Mouse (Mus musculus) hindbrain, embryonic 10.5 days (tissue): ENCODE data around the gene Kyat1. TPM values are rescaled to one million over a fixed set of nuclear protein-coding genes. Genes with fewer than 3 reads are reported as not detected.
A peak's percentile ranks its signal among the peaks of the same experiment; 100 is the strongest.

Experiments
- DNase-seq: peaks from one replicate; pipeline ENCODE4 v3.0.0-alpha.2; 2017; ENCODE audit warnings: low spot score
- H3K27ac ChIP-seq: fragments of 300-500 bp; sonication (generic); 2 replicates; pipeline ENCODE4 v1.5.1; 2016; ENCODE audit warnings: mild to moderate bottlenecking, moderate library complexity
- H3K27me3 ChIP-seq: fragments of 300-500 bp; sonication (generic); 2 replicates; pipeline ENCODE4 v1.6.1; 2016; ENCODE audit warnings: mild to moderate bottlenecking; ENCODE audit not compliant: poor library complexity, insufficient read depth, severe bottlenecking
- H3K36me3 ChIP-seq: fragments of 300-500 bp; sonication (generic); 2 replicates; pipeline ENCODE4 v1.6.1; 2016; ENCODE audit warnings: mild to moderate bottlenecking, moderate library complexity
- H3K4me1 ChIP-seq: fragments of 300-500 bp; sonication (generic); replicated peaks from 2 replicates; pipeline ENCODE4 v1.6.1; 2016; ENCODE audit warnings: mild to moderate bottlenecking
- H3K4me3 ChIP-seq: fragments of 300-500 bp; sonication (generic); 2 replicates; pipeline ENCODE4 v1.5.1; 2016; ENCODE audit warnings: mild to moderate bottlenecking, moderate library complexity
- H3K9me3 ChIP-seq: fragments of 300-500 bp; sonication (generic); 2 replicates; pipeline ENCODE4 v1.6.1; 2016; ENCODE audit warnings: mild to moderate bottlenecking, moderate library complexity
- WGBS: fragments of 180-500 bp; shearing (Covaris S2); methylation state at CpG from one replicate; pipeline ENCODE4 v1.1.7; 2016; 5-methylcytosine and 5-hydroxymethylcytosine counted together
- polyA plus RNA-seq: library from polyadenylated mRNA; unstranded; fragments of >200 nt; fragmentation: Nextera tagmentation; extraction: Ambion mirVana; gene quantifications from 2 replicates; pipeline ENCODE4 v1.2.1, GENCODE M21; 2016

Gene Kyat1
- polyA plus RNA-seq, 1 experiment from 2014 or later, result 11.4 TPM

DNA sequence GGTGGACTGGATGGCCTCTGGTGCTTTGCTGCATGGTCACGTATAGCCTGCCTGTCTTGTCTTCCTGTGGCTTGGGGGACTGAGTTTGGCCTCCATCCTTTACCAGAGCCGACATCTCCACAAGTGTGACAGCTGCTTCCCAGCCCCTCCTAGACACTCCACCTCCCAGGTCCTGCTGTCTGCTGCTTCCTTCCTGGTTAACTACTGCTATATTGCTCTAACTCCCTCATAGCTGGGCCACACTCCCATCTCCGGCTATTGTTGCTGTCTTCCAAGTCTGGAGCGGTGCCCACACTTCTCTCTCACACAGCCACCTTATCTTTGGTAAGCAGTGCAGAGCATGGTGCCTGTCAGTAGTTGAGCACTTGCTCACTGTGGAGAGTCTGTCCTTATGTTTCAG lies 34.1 kb upstream of the Kyat1 start:
- 0 out of 2 replicates have a peak overlapping the region, but pooled peaks have one; percentile 6 for H3K27ac ChIP-seq
- peaks cover 56% of the 10 kb centered on the region for H3K4me1 ChIP-seq
- H3K27me3 ChIP-seq, result no peaks in the 10 kb centered on the region
- H3K36me3 ChIP-seq, result peaks cover 59% of the 10 kb centered on the region
- DNase-seq, result no peak
- 88% methylated on average over 4 of the region's 4 CpGs for WGBS
- peak overlapping the region; percentile 89; the same call in 1 of the 2 replicates for H3K4me3 ChIP-seq
- H3K9me3 ChIP-seq, result no peaks in the 10 kb centered on the region

DNA sequence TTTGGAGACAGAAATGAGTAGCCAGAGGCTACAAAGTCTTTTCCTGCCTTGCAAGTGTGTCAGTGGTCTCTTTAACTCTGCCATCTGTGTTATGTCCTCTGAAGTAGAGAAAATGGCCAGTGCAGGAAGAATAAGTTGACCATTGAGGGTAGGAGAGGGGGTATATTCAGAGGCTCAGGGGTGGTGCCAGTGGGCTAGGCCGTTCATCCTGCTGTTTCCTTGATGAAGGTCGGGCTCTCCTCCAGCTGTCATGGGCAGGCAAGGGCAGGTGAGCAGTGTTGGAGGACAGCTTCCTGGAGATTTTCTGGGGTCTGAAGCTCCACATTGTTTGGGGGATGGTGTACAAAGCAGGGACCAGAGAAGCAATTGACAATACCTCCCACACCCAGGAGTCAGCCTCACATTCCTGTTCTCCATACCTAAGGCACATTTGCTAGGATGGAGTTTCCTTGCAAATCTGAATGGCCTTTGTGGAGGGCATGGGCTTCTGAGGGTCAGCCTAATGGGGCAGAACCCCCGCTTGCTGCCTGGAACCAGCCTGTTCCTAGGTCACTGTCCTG lies 33.3 kb upstream of the Kyat1 start:
- Histone ChIP-seq H3K36me3 (peaks cover 51% of the 10 kb centered on the region), H3K4me3 (peak overlapping the region; percentile 89), H3K9me3 (no peaks in the 10 kb centered on the region), H3K4me1 (peaks cover 50% of the 10 kb centered on the region), H3K27ac (peak overlapping the region; percentile 95; the same call in 1 of the 2 replicates), H3K27me3 (no peaks in the 10 kb centered on the region)
- WGBS, result 78% methylated on average over 3 of the region's 3 CpGs
- no peak for DNase-seq

DNA sequence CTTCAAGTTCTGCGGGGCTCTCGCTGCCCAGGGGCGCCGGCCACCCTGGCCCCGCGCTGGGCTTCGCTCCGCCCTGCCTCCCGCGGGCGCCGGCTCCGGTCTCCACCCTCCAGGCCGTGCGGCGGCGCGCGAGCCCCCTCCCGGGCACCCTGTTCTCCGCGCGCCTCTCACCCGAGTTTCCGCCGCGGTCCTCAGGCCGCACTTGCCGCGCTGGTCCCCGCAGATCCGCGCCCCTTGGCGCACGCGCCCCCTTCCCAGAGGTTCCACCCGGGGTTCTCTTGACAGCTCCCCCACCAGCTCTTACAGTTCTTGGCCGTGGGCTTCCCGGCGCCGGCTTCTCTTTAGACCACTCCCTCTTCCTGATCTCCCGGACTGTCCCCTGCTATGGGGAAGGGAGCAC lies 32.2 kb upstream of the Kyat1 start:
- DNase-seq, result no peak
- peaks cover 44% of the 10 kb centered on the region for H3K4me1 ChIP-seq
- H3K9me3 ChIP-seq, result no peaks in the 10 kb centered on the region
- peak overlapping the region; percentile 95 for H3K27ac ChIP-seq
- H3K27me3 ChIP-seq, result no peaks in the 10 kb centered on the region
- H3K4me3 ChIP-seq, result peak overlapping the region; percentile 89
- H3K36me3 ChIP-seq, result peaks cover 40% of the 10 kb centered on the region
- under 1% methylated on average over 42 of the region's 42 CpGs for WGBS

DNA sequence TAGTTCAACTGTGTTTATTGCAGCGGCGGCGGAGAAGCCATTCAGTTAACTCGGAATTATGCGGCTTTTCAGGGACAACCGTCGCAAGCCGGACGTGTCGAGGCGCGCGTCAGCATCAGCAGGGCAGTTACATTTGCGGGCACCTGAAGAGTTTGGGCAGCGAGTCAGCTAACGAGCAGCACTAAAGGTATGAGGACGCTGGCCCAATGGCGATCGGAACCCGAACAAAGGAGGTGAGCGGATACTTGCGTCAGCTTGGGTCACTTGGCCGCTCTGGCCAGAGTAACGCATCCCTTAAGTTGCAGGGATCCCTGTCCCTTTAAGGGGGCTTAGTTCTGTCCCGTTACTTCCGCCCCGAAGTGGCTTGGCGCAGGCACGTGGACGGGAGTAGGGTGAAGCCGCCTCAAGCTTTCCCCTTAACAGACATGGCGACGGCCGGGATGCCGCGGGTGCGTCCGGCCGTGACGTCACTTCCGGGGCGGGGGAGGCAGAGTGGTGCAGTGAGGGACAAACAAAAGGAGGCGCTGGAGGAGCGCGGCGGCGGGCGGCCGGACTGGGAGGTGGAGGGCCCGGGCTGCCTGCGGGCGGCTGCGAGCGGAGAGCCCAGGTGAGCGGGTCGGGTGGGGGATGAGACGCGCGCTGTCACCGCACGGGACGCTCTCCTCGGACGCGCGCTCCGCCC lies 31.7 kb upstream of the Kyat1 start, which contains the start of gene Lrrc8a:
Gene Lrrc8a (plus strand): TSS at position 517 of the 682 bp plus-strand sequence.
- H3K4me1 ChIP-seq, result peaks cover 39% of the 10 kb centered on the region
- H3K9me3 ChIP-seq, result no peaks in the 10 kb centered on the region
- peak within 1 kb of the TSS; percentile 95 for H3K27ac ChIP-seq
- under 1% methylated on average over 67 of the region's 67 CpGs for WGBS
- peak within 1 kb of the TSS; percentile 89 for H3K4me3 ChIP-seq
- DNase-seq, result peak; percentile 100
- H3K27me3 ChIP-seq, result no peaks in the 10 kb centered on the region
- H3K36me3 ChIP-seq, result peaks cover 35% of the 10 kb centered on the region

DNA sequence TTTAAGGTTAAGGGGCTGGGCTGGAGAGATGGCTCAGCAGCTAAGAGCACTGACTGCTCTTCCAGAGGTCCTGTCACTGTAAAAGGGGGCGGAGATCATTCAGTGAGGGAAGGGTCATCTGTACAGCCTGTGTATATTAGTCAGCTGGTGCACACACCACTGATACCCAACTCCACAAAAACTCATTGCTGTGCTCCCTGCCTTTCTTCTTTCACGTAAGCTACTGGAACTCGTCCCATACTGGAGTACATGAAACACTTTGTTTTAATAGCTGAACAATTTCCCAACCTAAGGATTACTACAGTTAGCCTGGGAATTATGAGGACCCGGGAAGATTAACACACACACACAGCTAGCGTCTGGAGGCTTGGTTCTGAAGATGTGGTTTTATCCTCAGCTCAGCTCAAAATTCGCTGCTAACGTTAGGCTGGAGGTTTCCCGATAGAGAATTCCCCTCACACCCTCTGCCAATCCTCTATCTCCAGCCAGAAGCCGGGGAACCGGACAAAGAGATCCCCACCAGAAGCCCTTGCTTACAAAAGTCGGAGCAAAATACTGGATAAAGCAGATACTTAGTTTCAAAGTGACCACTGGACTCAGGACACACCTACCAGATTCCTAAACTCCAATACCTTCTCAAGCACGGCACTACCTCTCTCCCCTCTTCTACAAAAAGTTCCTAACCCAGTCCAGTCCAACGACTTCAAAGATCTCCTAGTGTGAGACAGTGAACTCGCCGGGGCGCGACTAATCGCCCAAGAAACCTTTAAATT lies 31.0 kb upstream of the Kyat1 start:
- 7% methylated on average over 18 of the region's 18 CpGs for WGBS
- Histone ChIP-seq H3K4me1 (peaks cover 35% of the 10 kb centered on the region), H3K27ac (peak overlapping the region; percentile 95), H3K9me3 (0 out of 2 replicates have a peak, but pooled peaks cover 3% of the 10 kb centered on the region), H3K36me3 (peaks cover 27% of the 10 kb centered on the region), H3K27me3 (no peaks in the 10 kb centered on the region), H3K4me3 (peak overlapping the region; percentile 89)
- no peak for DNase-seq

- H3K4me1 ChIP-seq, result peaks cover 35% of the 10 kb centered on the region
- 86% methylated on average over 5 of the region's 5 CpGs for WGBS
Measured at GRCm38 (mm10) chr2:30235593-30235992, 29.9 kb upstream of the Kyat1 start.

GRCm38 (mm10) chr2:30216293-30216692 lies 10.6 kb upstream of the Kyat1 start:
- no peaks in the 10 kb centered on the region for H3K27me3 ChIP-seq
- DNase-seq, result no peak
- no peak overlapping the region for H3K4me3 ChIP-seq
- 0 out of 2 replicates have a peak, but pooled peaks cover 3% of the 10 kb centered on the region for H3K9me3 ChIP-seq
- WGBS, result 94% methylated on average over 5 of the region's 5 CpGs
- H3K4me1 ChIP-seq, result no peaks in the 10 kb centered on the region
- no peaks in the 10 kb centered on the region for H3K36me3 ChIP-seq
- H3K27ac ChIP-seq, result no peak overlapping the region

More at GRCm38 (mm10) chr2:30235593-30235992, 29.9 kb upstream of the Kyat1 start:
- H3K27ac ChIP-seq, result no peak overlapping the region
- H3K36me3 ChIP-seq, result peaks cover 17% of the 10 kb centered on the region
- no peak for DNase-seq
- no peak overlapping the region for H3K4me3 ChIP-seq
- peaks cover 9% of the 10 kb centered on the region; the same call in 1 of the 2 replicates for H3K9me3 ChIP-seq
- no peaks in the 10 kb centered on the region for H3K27me3 ChIP-seq

DNA sequence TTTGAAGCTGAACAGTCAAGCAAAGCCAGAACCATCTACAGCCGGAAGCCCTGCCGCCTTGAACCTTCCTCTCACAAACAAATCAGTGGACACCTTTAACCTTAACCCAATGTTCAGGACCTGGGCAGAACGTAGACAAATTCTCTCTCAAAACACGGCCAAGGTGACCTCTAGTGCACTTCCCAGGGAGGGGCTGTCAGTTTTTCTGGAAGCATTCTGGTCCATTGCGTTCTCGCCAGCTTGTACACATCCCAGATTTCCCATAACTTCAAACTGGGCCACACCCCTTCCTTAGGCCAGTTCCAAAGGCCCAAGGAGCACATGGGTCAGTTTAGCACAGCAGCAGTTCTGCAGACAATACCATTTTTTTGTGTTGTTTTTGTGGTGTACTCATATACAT lies 9.8 kb upstream of the Kyat1 start:
- DNase-seq, result no peak
- Histone ChIP-seq H3K4me3 (no peak overlapping the region), H3K27me3 (no peaks in the 10 kb centered on the region), H3K27ac (no peak overlapping the region), H3K9me3 (0 out of 2 replicates have a peak, but pooled peaks cover 3% of the 10 kb centered on the region), H3K36me3 (no peaks in the 10 kb centered on the region), H3K4me1 (no peaks in the 10 kb centered on the region)
- WGBS, result 83% methylated on average over 6 of the region's 6 CpGs

- Histone ChIP-seq H3K36me3 (no peaks in the 10 kb centered on the region), H3K27me3 (no peaks in the 10 kb centered on the region), H3K27ac (no peak overlapping the region), H3K4me3 (no peak overlapping the region), H3K4me1 (no peaks in the 10 kb centered on the region), H3K9me3 (0 out of 2 replicates have a peak, but pooled peaks cover 3% of the 10 kb centered on the region)
- no peak for DNase-seq
- 89% methylated on average over 3 of the region's 3 CpGs for WGBS
Measured at GRCm38 (mm10) chr2:30214745-30215144, 9.1 kb upstream of the Kyat1 start.

GRCm38 (mm10) chr2:30212951-30213350 lies 7.3 kb upstream of the Kyat1 start:
- Histone ChIP-seq H3K4me3 (no peak overlapping the region), H3K4me1 (no peaks in the 10 kb centered on the region), H3K36me3 (no peaks in the 10 kb centered on the region), H3K27me3 (no peaks in the 10 kb centered on the region), H3K27ac (no peak overlapping the region), H3K9me3 (0 out of 2 replicates have a peak, but pooled peaks cover under 1% of the 10 kb centered on the region)
- 96% methylated on average over 1 of the region's 1 CpGs for WGBS
- no peak for DNase-seq

- Histone ChIP-seq H3K9me3 (no peaks in the 10 kb centered on the region), H3K27ac (no peak overlapping the region), H3K36me3 (no peaks in the 10 kb centered on the region), H3K4me1 (0 out of 2 replicates have a peak, but pooled peaks cover 2% of the 10 kb centered on the region), H3K27me3 (no peaks in the 10 kb centered on the region), H3K4me3 (no peak overlapping the region)
- DNase-seq, result no peak
- 80% methylated on average over 4 of the region's 4 CpGs for WGBS
Measured at GRCm38 (mm10) chr2:30212169-30212545, 6.5 kb upstream of the Kyat1 start.

GRCm38 (mm10) chr2:30211408-30212168 lies 5.9 kb upstream of the Kyat1 start:
- 69% methylated on average over 6 of the region's 6 CpGs for WGBS
- H3K27ac ChIP-seq, result no peak overlapping the region
- H3K4me3 ChIP-seq, result no peak overlapping the region
- no peaks in the 10 kb centered on the region for H3K36me3 ChIP-seq
- no peak for DNase-seq
- no peaks in the 10 kb centered on the region for H3K9me3 ChIP-seq
- H3K4me1 ChIP-seq, result peaks cover 8% of the 10 kb centered on the region
- H3K27me3 ChIP-seq, result no peaks in the 10 kb centered on the region
